17 mouse cellular contexts compared by ENCODE assay signal in genomic region chr9:120108953-120109352, GRCm38 (mm10). TPM values are rescaled to one million over a fixed set of nuclear protein-coding genes. Genes with fewer than 3 reads are reported as not detected.
"Had no signal": no experiment of that assay in that cellular context is flagged by ENCODE, and none has a peak within 500 bp of the region (broad histone marks: within the 10 kb centered on the region; RNA-seq: fewer than 3 reads in every experiment).

No protein-coding gene starts in this region.

RNA-seq across cellular contexts. Expression of gene Ccr8, which starts 17.0 kb away (rescaled TPM):
- total RNA-seq: megakaryocyte, adult 5-6 weeks; megakaryocyte-erythroid progenitor cell, adult 5-6 weeks had no signal
- polyA plus RNA-seq: midbrain, embryonic 10.5 days; midbrain, embryonic 12.5 days; midbrain, embryonic 14.5 days; midbrain, embryonic 16.5 days; myocyte; neural tube, embryonic 11.5 days; neural tube, embryonic 13.5 days; neural tube, embryonic 15.5 days; testis, adult 2 months; urinary bladder, adult 2 months had no signal

RNA-seq across cellular contexts. Expression of gene Cx3cr1, which starts 39.3 kb away (rescaled TPM):
- polyA plus RNA-seq: myocyte had no signal

RNA-seq across cellular contexts. Expression of gene Mobp, which starts 40.6 kb away (rescaled TPM):
- total RNA-seq: megakaryocyte, adult 5-6 weeks; megakaryocyte-erythroid progenitor cell, adult 5-6 weeks had no signal
- polyA plus RNA-seq: lung, embryonic 14.5 days; lung, embryonic 16.5 days; midbrain, embryonic 14.5 days; myocyte; neural tube, embryonic 11.5 days; small intestine, adult 2 months; stomach, embryonic 14.5 days; thymus, adult 2 months had no signal
